Mouse (Mus musculus) heart, embryonic 10.5 days (tissue): ENCODE results near the gene Qrich2. TPM values are rescaled to one million over a fixed set of nuclear protein-coding genes. Genes with fewer than 3 reads are reported as not detected.
A peak's percentile ranks its signal among the peaks of the same experiment; 100 is the strongest.
"Not testable (repeated sequence)": the region's sequence is repeated elsewhere in the genome, so short reads cannot be mapped to it uniquely, and the experiment has no call there.

Experiments used
- DNase-seq: peaks from one replicate; pipeline ENCODE4 v3.0.0-alpha.2; 2017; ENCODE audit warnings: low spot score
- H3K27ac ChIP-seq: fragments of 300-500 bp; sonication (generic); 2 replicates; pipeline ENCODE4 v1.5.1; 2016; ENCODE audit warnings: mild to moderate bottlenecking
- H3K27me3 ChIP-seq: fragments of 300-500 bp; sonication (generic); 2 replicates; pipeline ENCODE4 v1.6.1; 2016; ENCODE audit warnings: mild to moderate bottlenecking; ENCODE audit not compliant: poor library complexity, insufficient read depth, severe bottlenecking
- H3K36me3 ChIP-seq: fragments of 300-500 bp; sonication (generic); 2 replicates; pipeline ENCODE4 v1.6.1; 2016; ENCODE audit warnings: mild to moderate bottlenecking, moderate library complexity
- H3K4me1 ChIP-seq: fragments of 300-500 bp; sonication (generic); 2 replicates; pipeline ENCODE4 v1.6.1; 2016; ENCODE audit warnings: mild to moderate bottlenecking
- H3K4me3 ChIP-seq: fragments of 300-500 bp; sonication (generic); 2 replicates; pipeline ENCODE4 v1.5.1; 2016; ENCODE audit warnings: mild to moderate bottlenecking, moderate library complexity
- H3K9me3 ChIP-seq: fragments of 300-500 bp; sonication (generic); 2 replicates; pipeline ENCODE4 v1.6.1; 2016; ENCODE audit warnings: mild to moderate bottlenecking, moderate library complexity
- WGBS: fragments of 180-500 bp; shearing (Covaris S2); methylation state at CpG from one replicate; pipeline ENCODE4 v1.1.7; 2016; 5-methylcytosine and 5-hydroxymethylcytosine counted together
- polyA plus RNA-seq: library from polyadenylated mRNA; unstranded; fragments of >200 nt; fragmentation: Nextera tagmentation; extraction: Ambion mirVana; gene quantifications from 2 replicates; pipeline ENCODE4 v1.2.1, GENCODE M21; 2016

Gene Qrich2
- polyA plus RNA-seq, 1 experiment from 2014 or later, result 0.30 TPM

- H3K4me1 ChIP-seq, result peaks cover 12% of the 10 kb centered on the region; the same call in 1 of the 2 replicates
- WGBS, result 20% methylated on average over 34 of the region's 34 CpGs
- no peak for DNase-seq
Measured at GRCm38 (mm10) chr11:116498596-116498995, 32.6 kb upstream of the Qrich2 start.

GRCm38 (mm10) chr11:116497313-116497712 is 31.3 kb upstream of the Qrich2 start:
- Histone ChIP-seq H3K4me1 (peaks cover 12% of the 10 kb centered on the region; the same call in 1 of the 2 replicates), H3K27me3 (no peaks in the 10 kb centered on the region), H3K9me3 (no peaks in the 10 kb centered on the region), H3K4me3 (no peak overlapping the region), H3K36me3 (no peaks in the 10 kb centered on the region), H3K27ac (no peak overlapping the region)
- no peak for DNase-seq
- 51% methylated on average over 4 of the region's 4 CpGs for WGBS

More at GRCm38 (mm10) chr11:116498596-116498995, 32.6 kb upstream of the Qrich2 start:
- peak overlapping the region; percentile 55 for H3K4me3 ChIP-seq
- no peaks in the 10 kb centered on the region for H3K27me3 ChIP-seq
- H3K9me3 ChIP-seq, result no peaks in the 10 kb centered on the region
- H3K36me3 ChIP-seq, result no peaks in the 10 kb centered on the region
- H3K27ac ChIP-seq, result peak overlapping the region; percentile 64; the same call in 1 of the 2 replicates

- no peaks in the 10 kb centered on the region for H3K36me3 ChIP-seq
- peaks cover 13% of the 10 kb centered on the region for H3K4me1 ChIP-seq
- 54% methylated on average over 13 of the region's 13 CpGs for WGBS
- H3K4me3 ChIP-seq, result no peak overlapping the region
- peak overlapping the region; percentile 44; the same call in 1 of the 2 replicates for H3K27ac ChIP-seq
- peak; percentile 81 for DNase-seq
- no peaks in the 10 kb centered on the region for H3K9me3 ChIP-seq
- H3K27me3 ChIP-seq, result no peaks in the 10 kb centered on the region
Measured at GRCm38 (mm10) chr11:116494474-116495174, 28.6 kb upstream of the Qrich2 start.

- no peaks in the 10 kb centered on the region for H3K27me3 ChIP-seq
- peaks cover 13% of the 10 kb centered on the region for H3K4me1 ChIP-seq
- no peaks in the 10 kb centered on the region for H3K9me3 ChIP-seq
- H3K36me3 ChIP-seq, result no peaks in the 10 kb centered on the region
- DNase-seq, result no peak
- H3K4me3 ChIP-seq, result no peak within 1 kb of the TSS
- H3K27ac ChIP-seq, result peak within 1 kb of the TSS; percentile 44
- WGBS, result 31% methylated on average over 4 of the region's 4 CpGs
Measured at GRCm38 (mm10) chr11:116493795-116494252, 27.8 kb upstream of the Qrich2 start, which contains the start of gene Prpsap1. TSS of gene Prpsap1 (minus strand) at chr11:116494202.

- WGBS, result 79% methylated on average over 5 of the region's 5 CpGs
Measured at GRCm38 (mm10) chr11:116493191-116493590, 27.1 kb upstream of the Qrich2 start.

GRCm38 (mm10) chr11:116492507-116492906 is 26.5 kb upstream of the Qrich2 start:
- DNase-seq, H3K9me3 ChIP-seq, H3K27me3 ChIP-seq, H3K4me3 ChIP-seq, H3K4me1 ChIP-seq, H3K27ac ChIP-seq: not testable (repeated sequence)
- peaks cover 11% of the 10 kb centered on the region for H3K36me3 ChIP-seq
- WGBS, result 68% methylated on average over 1 of the region's 1 CpGs

More at GRCm38 (mm10) chr11:116493191-116493590, 27.1 kb upstream of the Qrich2 start:
- Histone ChIP-seq H3K4me1 (peaks cover 9% of the 10 kb centered on the region), H3K4me3 (no peak overlapping the region), H3K27me3 (no peaks in the 10 kb centered on the region), H3K9me3 (no peaks in the 10 kb centered on the region), H3K36me3 (peaks cover 4% of the 10 kb centered on the region), H3K27ac (no peak overlapping the region)
- DNase-seq, result no peak

- no peak overlapping the region for H3K4me3 ChIP-seq
- 70% methylated on average over 6 of the region's 6 CpGs for WGBS
- peaks cover 23% of the 10 kb centered on the region for H3K36me3 ChIP-seq
Measured at GRCm38 (mm10) chr11:116491338-116491737, 25.3 kb upstream of the Qrich2 start.

GRCm38 (mm10) chr11:116490232-116491107 is 24.4 kb upstream of the Qrich2 start:
- peaks cover 9% of the 10 kb centered on the region for H3K4me1 ChIP-seq
- WGBS, result under 1% methylated on average over 62 of the region's 62 CpGs
- peak overlapping the region; percentile 92 for H3K27ac ChIP-seq
- peak overlapping the region; percentile 100 for H3K4me3 ChIP-seq
- peaks cover 31% of the 10 kb centered on the region for H3K36me3 ChIP-seq
- no peaks in the 10 kb centered on the region for H3K9me3 ChIP-seq
- DNase-seq, result peak; percentile 95
- H3K27me3 ChIP-seq, result no peaks in the 10 kb centered on the region

More at GRCm38 (mm10) chr11:116491338-116491737, 25.3 kb upstream of the Qrich2 start:
- Histone ChIP-seq H3K27me3 (no peaks in the 10 kb centered on the region), H3K9me3 (no peaks in the 10 kb centered on the region), H3K4me1 (peaks cover 9% of the 10 kb centered on the region), H3K27ac (peak overlapping the region; percentile 92; the same call in 1 of the 2 replicates)
- DNase-seq, result no peak

GRCm38 (mm10) chr11:116489771-116490231 is 23.8 kb upstream of the Qrich2 start:
- Histone ChIP-seq H3K4me3 (peak overlapping the region; percentile 100), H3K27me3 (no peaks in the 10 kb centered on the region), H3K9me3 (no peaks in the 10 kb centered on the region), H3K4me1 (peaks cover 4% of the 10 kb centered on the region), H3K36me3 (peaks cover 38% of the 10 kb centered on the region), H3K27ac (peak overlapping the region; percentile 92)
- DNase-seq, result no peak
- under 1% methylated on average over 39 of the region's 39 CpGs for WGBS

GRCm38 (mm10) chr11:116488693-116489375 is 22.8 kb upstream of the Qrich2 start:
- DNase-seq, result no peak
- Histone ChIP-seq H3K36me3 (peaks cover 48% of the 10 kb centered on the region), H3K27ac (peak overlapping the region; percentile 92; the same call in 1 of the 2 replicates), H3K4me3 (peak overlapping the region; percentile 100), H3K4me1 (peaks cover 4% of the 10 kb centered on the region), H3K9me3 (no peaks in the 10 kb centered on the region), H3K27me3 (no peaks in the 10 kb centered on the region)
- whole genome bisulfite sequencing, result 73% methylated on average over 14 of the region's 14 CpGs

GRCm38 (mm10) chr11:116488207-116488606 is 22.2 kb upstream of the Qrich2 start:
- Histone ChIP-seq H3K9me3 (no peaks in the 10 kb centered on the region), H3K27me3 (no peaks in the 10 kb centered on the region), H3K4me1 (peaks cover 4% of the 10 kb centered on the region), H3K27ac (no peak overlapping the region), H3K4me3 (no peak overlapping the region), H3K36me3 (peaks cover 54% of the 10 kb centered on the region)
- DNase-seq, result no peak

GRCm38 (mm10) chr11:116484261-116484660 is 18.2 kb upstream of the Qrich2 start:
- H3K4me3 ChIP-seq, result no peak overlapping the region
- peaks cover 9% of the 10 kb centered on the region for H3K4me1 ChIP-seq
- H3K27ac ChIP-seq, result no peak overlapping the region
- no peak for DNase-seq
- 94% methylated on average over 8 of the region's 8 CpGs for WGBS
- no peaks in the 10 kb centered on the region for H3K9me3 ChIP-seq
- peaks cover 93% of the 10 kb centered on the region for H3K36me3 ChIP-seq
- no peaks in the 10 kb centered on the region for H3K27me3 ChIP-seq
